Mouse (Mus musculus): Measurements from ENCODE around the gene Zfp865. TPM values are rescaled to one million over a fixed set of nuclear protein-coding genes. Genes with fewer than 3 reads are reported as not detected.
A peak's percentile ranks its signal among the peaks of the same experiment; 100 is the strongest.
"Not testable (repeated sequence)": the region's sequence is repeated elsewhere in the genome, so short reads cannot be mapped to it uniquely, and the experiment has no call there.

The Zfp865 gene
- polyA plus RNA-seq, 1 experiment from 2014 or later: 9.0 TPM

GRCm38 (mm10) chr7:5064886-5065285 is 44.7 kb downstream of the Zfp865 start:
- no peaks in the 10 kb centered on the region for H3K9me3 ChIP-seq (replicated peaks)
- WGBS: 94% methylated on average over 6 of the region's 6 CpGs
- no peak overlapping the region for H3K4me2 ChIP-seq (replicated peaks)
- peaks cover 38% of the 10 kb centered on the region for H3K36me3 ChIP-seq
- H3K4me1 ChIP-seq: peaks cover 36% of the 10 kb centered on the region
- no peaks in the 10 kb centered on the region for H3K27me3 ChIP-seq
- no peak for ATAC-seq (ENCODE audit: insufficient number of reproducible peaks, low FRiP score, low TSS enrichment, low read depth)
- H3K9ac ChIP-seq: no peak overlapping the region
- H3K4me3 ChIP-seq (replicated peaks): no peak overlapping the region
- H3K27ac ChIP-seq (replicated peaks): no peak overlapping the region

DNA sequence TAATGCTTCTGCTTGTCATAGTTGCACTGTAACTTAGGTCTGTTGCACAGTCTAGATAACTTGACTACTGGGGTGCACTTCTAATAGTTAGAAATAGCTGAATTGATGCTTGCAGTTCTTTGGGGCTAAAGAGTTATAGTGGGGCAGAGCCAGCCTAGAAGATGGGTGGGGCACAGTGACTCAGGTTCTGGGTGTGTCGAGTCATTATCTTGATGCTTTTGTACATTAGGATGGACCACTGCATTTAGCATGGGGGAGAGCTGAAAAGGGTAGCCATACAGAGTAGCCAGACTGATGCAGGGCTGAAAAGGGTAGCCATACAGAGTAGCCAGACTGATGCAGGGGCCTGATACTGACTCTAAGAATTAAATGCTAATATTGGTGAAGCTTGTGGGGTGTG is 53.4 kb downstream of the Zfp865 start:
- Histone ChIP-seq H3K9ac (no peak overlapping the region), H3K4me3 (replicated peaks) (no peak overlapping the region), H3K4me2 (replicated peaks) (no peak overlapping the region), H3K27ac (replicated peaks) (no peak overlapping the region), H3K36me3 (peaks cover 91% of the 10 kb centered on the region), H3K4me1 (0 out of 2 replicates have a peak, but pooled peaks cover under 1% of the 10 kb centered on the region), H3K9me3 (replicated peaks) (no peaks in the 10 kb centered on the region), H3K27me3 (no peaks in the 10 kb centered on the region)
- ATAC-seq (ENCODE audit: insufficient number of reproducible peaks, low FRiP score, low TSS enrichment, low read depth): no peak
- WGBS: 61% methylated on average over 1 of the region's 1 CpGs

DNA sequence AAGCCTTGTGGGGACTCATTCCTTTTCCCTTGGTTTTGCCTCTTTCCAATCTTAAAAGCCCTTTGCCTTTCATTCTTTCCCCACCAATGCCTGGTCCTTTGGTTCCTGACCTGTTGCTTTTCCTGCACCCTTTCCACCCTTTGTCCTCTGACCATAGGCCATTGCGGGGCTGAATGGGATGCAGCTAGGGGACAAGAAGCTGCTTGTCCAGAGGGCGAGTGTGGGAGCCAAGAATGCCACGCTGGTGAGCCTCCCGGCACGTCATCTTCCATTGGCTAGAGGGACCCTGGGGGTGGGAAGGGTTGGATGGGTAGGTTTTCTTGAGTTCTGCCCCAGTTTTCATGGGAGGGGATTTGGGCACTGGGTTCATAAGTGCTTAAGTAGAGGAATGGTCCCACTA is 54.8 kb downstream of the Zfp865 start:
- Histone ChIP-seq H3K27me3 (no peaks in the 10 kb centered on the region), H3K4me1 (peaks cover 6% of the 10 kb centered on the region; the same call in 1 of the 2 replicates), H3K27ac (replicated peaks) (no peak overlapping the region), H3K9me3 (replicated peaks) (no peaks in the 10 kb centered on the region), H3K9ac (no peak overlapping the region), H3K4me3 (replicated peaks) (no peak overlapping the region), H3K36me3 (peaks cover 83% of the 10 kb centered on the region), H3K4me2 (replicated peaks) (no peak overlapping the region)
- WGBS: 93% methylated on average over 5 of the region's 5 CpGs
- no peak for ATAC-seq (ENCODE audit: insufficient number of reproducible peaks, low FRiP score, low TSS enrichment, low read depth)

DNA sequence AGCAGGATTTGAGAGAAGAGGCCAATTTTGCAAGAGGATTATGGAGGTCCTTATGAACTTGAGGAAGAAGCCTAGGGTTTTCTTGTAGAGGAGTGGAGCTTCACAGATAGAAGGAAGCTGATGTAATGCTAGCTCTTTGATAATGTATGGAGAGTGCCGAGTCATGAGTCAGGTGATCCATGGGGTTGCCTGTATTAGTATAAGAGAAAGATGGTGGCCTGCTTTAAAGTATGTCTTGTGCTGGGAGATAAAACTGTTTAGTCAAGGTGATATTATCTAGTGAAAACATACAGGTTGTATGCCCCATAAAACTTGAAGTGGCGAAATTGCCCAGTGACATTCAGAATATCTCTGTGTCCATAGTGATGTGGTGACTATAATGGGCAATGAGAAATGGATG is 56.8 kb downstream of the Zfp865 start:
- Histone ChIP-seq H3K4me3 (replicated peaks) (no peak overlapping the region), H3K27ac (replicated peaks) (no peak overlapping the region), H3K9ac (no peak overlapping the region), H3K27me3 (no peaks in the 10 kb centered on the region), H3K4me2 (replicated peaks) (no peak overlapping the region), H3K36me3 (peaks cover 64% of the 10 kb centered on the region), H3K4me1 (peaks cover 19% of the 10 kb centered on the region), H3K9me3 (replicated peaks) (no peaks in the 10 kb centered on the region)
- ATAC-seq (ENCODE audit: insufficient number of reproducible peaks, low FRiP score, low TSS enrichment, low read depth): no peak
- WGBS: 87% methylated on average over 2 of the region's 2 CpGs

GRCm38 (mm10) chr7:5079365-5080009 is 59.3 kb downstream of the Zfp865 start:
- Histone ChIP-seq H3K4me3 (replicated peaks) (peak overlapping the region; percentile 100), H3K36me3 (peaks cover 38% of the 10 kb centered on the region), H3K4me1 (peaks cover 26% of the 10 kb centered on the region), H3K4me2 (replicated peaks) (peak overlapping the region; percentile 74), H3K27ac (replicated peaks) (peak overlapping the region; percentile 95)
- not testable (repeated sequence) for H3K9me3 ChIP-seq (replicated peaks); H3K27me3 ChIP-seq; H3K9ac ChIP-seq; ATAC-seq (ENCODE audit: insufficient number of reproducible peaks, low FRiP score, low TSS enrichment, low read depth)
- 41% methylated on average over 8 of the region's 13 CpGs for WGBS

GRCm38 (mm10) chr7:5080010-5080751 is 60.0 kb downstream of the Zfp865 start, which contains the start of gene Epn1:
Gene Epn1 (plus strand): TSS chr7:5080235.
- WGBS: under 1% methylated on average over 81 of the region's 81 CpGs
- Histone ChIP-seq H3K9ac (peak within 1 kb of the TSS; percentile 100), H3K4me2 (replicated peaks) (peak within 1 kb of the TSS; percentile 74), H3K27me3 (no peaks in the 10 kb centered on the region), H3K4me3 (replicated peaks) (peak within 1 kb of the TSS; percentile 100), H3K4me1 (peaks cover 26% of the 10 kb centered on the region), H3K27ac (replicated peaks) (peak within 1 kb of the TSS; percentile 95), H3K9me3 (replicated peaks) (no peaks in the 10 kb centered on the region), H3K36me3 (peaks cover 32% of the 10 kb centered on the region)
- ATAC-seq (ENCODE audit: insufficient number of reproducible peaks, low FRiP score, low TSS enrichment, low read depth): peak; percentile 97

DNA sequence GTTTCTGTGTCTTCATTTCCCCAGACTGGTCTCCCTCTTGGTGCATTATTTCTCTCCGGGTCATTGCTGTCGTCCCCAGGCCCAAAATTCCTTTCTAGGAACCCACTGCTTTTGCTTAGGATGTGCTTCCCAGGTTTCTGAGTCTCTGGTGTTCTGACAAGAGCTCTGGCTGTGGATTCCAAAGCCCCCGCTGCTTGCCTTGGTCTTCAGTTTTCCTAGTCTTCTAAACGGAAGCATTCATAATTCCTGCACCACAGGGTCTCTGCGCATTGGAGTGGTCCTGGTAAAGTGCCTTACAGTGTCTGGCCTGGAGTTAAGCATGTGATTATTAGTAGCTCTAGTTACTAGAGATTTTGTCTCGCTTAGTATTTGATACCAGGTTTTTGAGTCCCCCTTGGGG is 60.6 kb downstream of the Zfp865 start:
- H3K4me2 ChIP-seq (replicated peaks): peak overlapping the region; percentile 74
- H3K9ac ChIP-seq: peak overlapping the region; percentile 100
- 10% methylated on average over 6 of the region's 6 CpGs for WGBS
- no peak for ATAC-seq (ENCODE audit: insufficient number of reproducible peaks, low FRiP score, low TSS enrichment, low read depth)
- H3K27me3 ChIP-seq: no peaks in the 10 kb centered on the region
- peak overlapping the region; percentile 100 for H3K4me3 ChIP-seq (replicated peaks)
- H3K4me1 ChIP-seq: peaks cover 26% of the 10 kb centered on the region
- peaks cover 33% of the 10 kb centered on the region for H3K36me3 ChIP-seq
- no peaks in the 10 kb centered on the region for H3K9me3 ChIP-seq (replicated peaks)
- H3K27ac ChIP-seq (replicated peaks): peak overlapping the region; percentile 95

GRCm38 (mm10) chr7:5081241-5081640 is 61.1 kb downstream of the Zfp865 start:
- 61% methylated on average over 6 of the region's 6 CpGs for WGBS
- no peak for ATAC-seq (ENCODE audit: insufficient number of reproducible peaks, low FRiP score, low TSS enrichment, low read depth)
- peaks cover 33% of the 10 kb centered on the region for H3K36me3 ChIP-seq
- no peak overlapping the region for H3K9ac ChIP-seq
- no peaks in the 10 kb centered on the region for H3K27me3 ChIP-seq
- H3K27ac ChIP-seq (replicated peaks): no peak overlapping the region
- no peaks in the 10 kb centered on the region for H3K9me3 ChIP-seq (replicated peaks)
- peak overlapping the region; percentile 100 for H3K4me3 ChIP-seq (replicated peaks)
- H3K4me2 ChIP-seq (replicated peaks): peak overlapping the region; percentile 74
- peaks cover 26% of the 10 kb centered on the region for H3K4me1 ChIP-seq

- H3K36me3 ChIP-seq: peaks cover 31% of the 10 kb centered on the region
- 91% methylated on average over 2 of the region's 2 CpGs for WGBS
Measured at GRCm38 (mm10) chr7:5081939-5082338, 61.8 kb downstream of the Zfp865 start.

GRCm38 (mm10) chr7:5083325-5084105 is 63.3 kb downstream of the Zfp865 start:
- Histone ChIP-seq H3K36me3 (peaks cover 37% of the 10 kb centered on the region), H3K27ac (replicated peaks) (no peak overlapping the region), H3K27me3 (no peaks in the 10 kb centered on the region), H3K4me2 (replicated peaks) (no peak overlapping the region), H3K4me1 (peaks cover 26% of the 10 kb centered on the region), H3K9ac (no peak overlapping the region), H3K9me3 (replicated peaks) (no peaks in the 10 kb centered on the region), H3K4me3 (replicated peaks) (no peak overlapping the region)
- no peak for ATAC-seq (ENCODE audit: insufficient number of reproducible peaks, low FRiP score, low TSS enrichment, low read depth)
- WGBS: 88% methylated on average over 18 of the region's 18 CpGs

More at GRCm38 (mm10) chr7:5081939-5082338, 61.8 kb downstream of the Zfp865 start:
- H3K9me3 ChIP-seq (replicated peaks): no peaks in the 10 kb centered on the region
- ATAC-seq (ENCODE audit: insufficient number of reproducible peaks, low FRiP score, low TSS enrichment, low read depth): no peak
- no peaks in the 10 kb centered on the region for H3K27me3 ChIP-seq
- H3K27ac ChIP-seq (replicated peaks): no peak overlapping the region
- no peak overlapping the region for H3K9ac ChIP-seq
- H3K4me1 ChIP-seq: peaks cover 26% of the 10 kb centered on the region
- H3K4me3 ChIP-seq (replicated peaks): no peak overlapping the region
- H3K4me2 ChIP-seq (replicated peaks): peak overlapping the region; percentile 74; the same call in 1 of the 2 replicates

DNA sequence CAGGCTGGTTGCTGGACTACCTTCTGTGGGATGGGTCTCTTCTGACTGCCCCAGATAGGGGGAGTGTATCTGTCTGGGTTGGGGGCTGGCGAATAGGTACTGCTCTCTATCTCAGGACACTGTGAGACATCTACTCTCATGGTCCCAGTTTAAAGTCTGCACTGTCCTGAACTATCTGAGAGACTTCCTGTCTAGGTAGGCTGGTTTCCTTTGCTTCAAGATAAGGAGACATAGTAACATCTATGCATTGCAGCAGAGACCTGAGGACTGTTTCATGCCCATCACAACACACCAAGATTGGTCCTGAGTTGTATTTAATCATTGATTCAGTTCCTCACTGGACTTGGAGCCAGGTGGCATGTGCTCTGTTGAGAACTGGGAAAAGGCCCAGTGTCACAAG is 65.3 kb downstream of the Zfp865 start:
- 91% methylated on average over 1 of the region's 1 CpGs for WGBS
- peaks cover 43% of the 10 kb centered on the region for H3K36me3 ChIP-seq
- ATAC-seq (ENCODE audit: insufficient number of reproducible peaks, low FRiP score, low TSS enrichment, low read depth): no peak

More for the DNA sequence above, 65.3 kb downstream of the Zfp865 start:
- Histone ChIP-seq H3K9me3 (replicated peaks) (no peaks in the 10 kb centered on the region), H3K4me3 (replicated peaks) (no peak overlapping the region), H3K27ac (replicated peaks) (no peak overlapping the region), H3K27me3 (no peaks in the 10 kb centered on the region), H3K4me2 (replicated peaks) (no peak overlapping the region), H3K9ac (no peak overlapping the region), H3K4me1 (peaks cover 20% of the 10 kb centered on the region)
